Mouse (Mus musculus) neural tube, embryonic 11.5 days (tissue): ENCODE data around the gene Fzd7. TPM values are rescaled to one million over a fixed set of nuclear protein-coding genes. Genes with fewer than 3 reads are reported as not detected.

Experiments
- ATAC-seq: fragments of 200-750 bp; cut with Nextera tagmentation; 2 replicates; pipeline ENCODE4 v1.8.0; 2017; ENCODE audit warnings: moderate number of reproducible peaks, mild to moderate bottlenecking, moderate TSS enrichment, moderate library complexity; ENCODE audit not compliant: insufficient read depth, low FRiP score, low TSS enrichment
- DNase-seq: peaks from one replicate; pipeline ENCODE4 v3.0.0-alpha.2; 2015; ENCODE audit warnings: low spot score
- H3K27ac ChIP-seq: fragments of 300-500 bp; sonication (generic); 2 replicates; pipeline ENCODE4 v1.5.1; 2014; ENCODE audit warnings: low read depth, mild to moderate bottlenecking, low read length
- H3K27me3 ChIP-seq: fragments of 300-500 bp; sonication (generic); 2 replicates; pipeline ENCODE4 v1.6.1; 2014; ENCODE audit warnings: mild to moderate bottlenecking, low read length, mixed read lengths; ENCODE audit not compliant: control insufficient read depth, insufficient read depth
- H3K36me3 ChIP-seq: fragments of 300-500 bp; sonication (generic); 2 replicates; pipeline ENCODE4 v1.6.1; 2014; ENCODE audit warnings: mild to moderate bottlenecking, low read length, moderate library complexity, mixed read lengths; ENCODE audit not compliant: control insufficient read depth, insufficient read depth
- H3K4me1 ChIP-seq: fragments of 300-500 bp; sonication (generic); 2 replicates; pipeline ENCODE4 v1.6.1; 2014; ENCODE audit warnings: low read length, mixed read lengths; ENCODE audit not compliant: control insufficient read depth, insufficient read depth
- H3K4me2 ChIP-seq: fragments of 300-500 bp; sonication (generic); 2 replicates; pipeline ENCODE4 v1.6.1; 2014; ENCODE audit warnings: low read depth, mild to moderate bottlenecking, moderate library complexity
- H3K4me3 ChIP-seq: fragments of 300-500 bp; sonication (generic); 2 replicates; pipeline ENCODE4 v1.5.1; 2014; ENCODE audit warnings: low read depth, low read length
- H3K9ac ChIP-seq: fragments of 300-500 bp; sonication (generic); 2 replicates; pipeline ENCODE4 v1.6.1; 2014; ENCODE audit warnings: mild to moderate bottlenecking, low read length
- H3K9me3 ChIP-seq: fragments of 300-500 bp; sonication (generic); 2 replicates; pipeline ENCODE4 v1.6.1; 2016; ENCODE audit warnings: low read length; ENCODE audit not compliant: control insufficient read depth
- WGBS: fragments of 180-500 bp; shearing (Covaris S2); extraction: QIAGEN DNeasy Blood & Tissue Kit; methylation state at CpG from one replicate; pipeline ENCODE4 v1.1.7; 2014; 5-methylcytosine and 5-hydroxymethylcytosine counted together
- polyA plus RNA-seq: library from polyadenylated mRNA; unstranded; fragments of >200 nt; fragmentation: Nextera tagmentation; extraction: Ambion mirVana; gene quantifications from 2 replicates; pipeline ENCODE4 v1.2.1, GENCODE M21; 2014

Gene Fzd7
- polyA plus RNA-seq, 1 experiment from 2014 or later = 16.9 TPM

GRCm38 (mm10) chr1:59502355-59502754 is 20.1 kb downstream of the Fzd7 start:
- Histone ChIP-seq H3K4me2 (no peak overlapping the region), H3K4me3 (no peak overlapping the region), H3K4me1 (no peaks in the 10 kb centered on the region), H3K9me3 (no peaks in the 10 kb centered on the region), H3K36me3 (no peaks in the 10 kb centered on the region), H3K9ac (no peak overlapping the region), H3K27me3 (no peaks in the 10 kb centered on the region), H3K27ac (no peak overlapping the region)
- no peak for DNase-seq
- no peak for ATAC-seq
- WGBS = 65% methylated on average over 2 of the region's 2 CpGs

- Histone ChIP-seq H3K36me3 (no peaks in the 10 kb centered on the region), H3K4me2 (no peak overlapping the region), H3K4me3 (no peak overlapping the region), H3K9me3 (no peaks in the 10 kb centered on the region), H3K9ac (no peak overlapping the region), H3K27ac (no peak overlapping the region), H3K27me3 (no peaks in the 10 kb centered on the region), H3K4me1 (no peaks in the 10 kb centered on the region)
- ATAC-seq (no peak), DNase-seq (no peak)
- 47% methylated on average over 7 of the region's 7 CpGs for WGBS
Observed at GRCm38 (mm10) chr1:59503659-59504301, 21.6 kb downstream of the Fzd7 start.

- WGBS = 78% methylated on average over 2 of the region's 2 CpGs
- Histone ChIP-seq H3K4me3 (no peak overlapping the region), H3K36me3 (no peaks in the 10 kb centered on the region), H3K9ac (no peak overlapping the region), H3K27me3 (no peaks in the 10 kb centered on the region), H3K4me1 (no peaks in the 10 kb centered on the region), H3K27ac (no peak overlapping the region), H3K9me3 (no peaks in the 10 kb centered on the region), H3K4me2 (no peak overlapping the region)
- DNase-seq (no peak), ATAC-seq (no peak)
Observed at GRCm38 (mm10) chr1:59504302-59504700, 22.1 kb downstream of the Fzd7 start.

- 24% methylated on average over 17 of the region's 17 CpGs for WGBS
- H3K9ac ChIP-seq = no peak overlapping the region
- H3K27me3 ChIP-seq = no peaks in the 10 kb centered on the region
- H3K9me3 ChIP-seq = no peaks in the 10 kb centered on the region
- H3K4me3 ChIP-seq = no peak overlapping the region
- DNase-seq = no peak
- H3K27ac ChIP-seq = no peak overlapping the region
- no peak overlapping the region for H3K4me2 ChIP-seq
- no peaks in the 10 kb centered on the region for H3K4me1 ChIP-seq
- H3K36me3 ChIP-seq = no peaks in the 10 kb centered on the region
- ATAC-seq = no peak
Observed at GRCm38 (mm10) chr1:59508463-59509139, 26.4 kb downstream of the Fzd7 start.

- DNase-seq (no peak), ATAC-seq (no peak)
- no peak overlapping the region for H3K27ac ChIP-seq
Observed at GRCm38 (mm10) chr1:59511566-59512270, 29.5 kb downstream of the Fzd7 start.

GRCm38 (mm10) chr1:59516026-59516917 is 34.0 kb downstream of the Fzd7 start, which contains the start of gene Gm973:
Gene Gm973, plus strand, starts transcription at chr1:59516264.
- Histone ChIP-seq H3K4me2 (peak within 1 kb of the TSS; percentile 53), H3K27me3 (no peaks in the 10 kb centered on the region), H3K9me3 (no peaks in the 10 kb centered on the region), H3K9ac (peak within 1 kb of the TSS; percentile 67), H3K4me1 (peaks cover 44% of the 10 kb centered on the region), H3K27ac (peak within 1 kb of the TSS; percentile 96), H3K36me3 (no peaks in the 10 kb centered on the region), H3K4me3 (peak within 1 kb of the TSS; percentile 28)
- 1% methylated on average over 25 of the region's 25 CpGs for WGBS
- peak; percentile 86 for DNase-seq
- peak; percentile 93 for ATAC-seq

More at GRCm38 (mm10) chr1:59511566-59512270, 29.5 kb downstream of the Fzd7 start:
- 63% methylated on average over 9 of the region's 9 CpGs for WGBS
- no peaks in the 10 kb centered on the region for H3K27me3 ChIP-seq
- no peaks in the 10 kb centered on the region for H3K9me3 ChIP-seq
- no peak overlapping the region for H3K4me2 ChIP-seq
- H3K9ac ChIP-seq = no peak overlapping the region
- peaks cover 16% of the 10 kb centered on the region for H3K4me1 ChIP-seq
- H3K36me3 ChIP-seq = no peaks in the 10 kb centered on the region
- no peak overlapping the region for H3K4me3 ChIP-seq

- ATAC-seq (no peak), DNase-seq (no peak)
- Histone ChIP-seq H3K27ac (no peak overlapping the region), H3K4me2 (no peak overlapping the region), H3K9ac (no peak overlapping the region), H3K4me3 (no peak overlapping the region), H3K4me1 (peaks cover 47% of the 10 kb centered on the region), H3K9me3 (no peaks in the 10 kb centered on the region), H3K36me3 (no peaks in the 10 kb centered on the region), H3K27me3 (no peaks in the 10 kb centered on the region)
- 18% methylated on average over 11 of the region's 11 CpGs for WGBS
Observed at GRCm38 (mm10) chr1:59520226-59520837, 38.1 kb downstream of the Fzd7 start.

GRCm38 (mm10) chr1:59522456-59522855 is 40.2 kb downstream of the Fzd7 start:
- Histone ChIP-seq H3K9me3 (no peaks in the 10 kb centered on the region), H3K4me3 (no peak overlapping the region), H3K27me3 (no peaks in the 10 kb centered on the region), H3K9ac (no peak overlapping the region), H3K36me3 (no peaks in the 10 kb centered on the region), H3K4me1 (peaks cover 30% of the 10 kb centered on the region), H3K27ac (no peak overlapping the region), H3K4me2 (no peak overlapping the region)
- WGBS = no CpG with 5 or more reads among the region's 1 CpGs
- ATAC-seq = no peak
- DNase-seq = no peak
